Mouse (Mus musculus) stomach, postnatal 0 days (tissue): ENCODE measurements around the gene Hao2.

Experiments used
- CTCF ChIP-seq: IDR thresholded peaks from 2 replicates; pipeline ENCODE4 v1.5.1; 2016; ENCODE audit warnings: antibody characterized with exemption, low read depth, mild to moderate bottlenecking, moderate library complexity
- EP300 ChIP-seq: optimal IDR thresholded peaks from 2 replicates; pipeline ENCODE3; 2016; ENCODE audit warnings: antibody characterized with exemption

DNA sequence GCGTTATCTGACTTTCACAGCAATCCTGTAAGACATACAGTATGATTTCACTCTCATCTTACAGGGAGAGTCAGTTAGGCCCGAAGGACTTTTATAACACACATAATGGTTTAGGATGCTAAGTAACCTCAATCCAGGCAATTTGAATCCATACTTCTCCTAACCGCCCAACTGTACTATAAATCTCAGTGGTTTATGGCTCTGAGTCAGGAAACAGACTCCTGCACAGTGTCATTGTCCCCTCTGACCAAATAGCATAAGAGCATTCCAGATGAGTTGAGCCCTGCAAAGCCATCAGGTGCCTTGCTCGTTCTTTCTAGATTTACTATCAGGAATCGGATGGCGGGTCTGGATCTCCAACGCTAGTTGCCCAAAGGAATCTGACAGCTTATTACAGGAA, 41.6 kb upstream of the Hao2 start:
- no peak for TF ChIP-seq CTCF
- TF ChIP-seq EP300 = no peak
